Mouse (Mus musculus): ENCODE data around the gene Dtnb. TPM values are rescaled to one million over a fixed set of nuclear protein-coding genes. Genes with fewer than 3 reads are reported as not detected.
A peak's percentile ranks its signal among the peaks of the same experiment; 100 is the strongest.
"Not testable (repeated sequence)": the region's sequence is repeated elsewhere in the genome, so short reads cannot be mapped to it uniquely, and the experiment has no call there.

Gene Dtnb
- 69.3 and 76.1 TPM in 2 replicates for polyA plus RNA-seq (2012; rRNA removed)

DNA sequence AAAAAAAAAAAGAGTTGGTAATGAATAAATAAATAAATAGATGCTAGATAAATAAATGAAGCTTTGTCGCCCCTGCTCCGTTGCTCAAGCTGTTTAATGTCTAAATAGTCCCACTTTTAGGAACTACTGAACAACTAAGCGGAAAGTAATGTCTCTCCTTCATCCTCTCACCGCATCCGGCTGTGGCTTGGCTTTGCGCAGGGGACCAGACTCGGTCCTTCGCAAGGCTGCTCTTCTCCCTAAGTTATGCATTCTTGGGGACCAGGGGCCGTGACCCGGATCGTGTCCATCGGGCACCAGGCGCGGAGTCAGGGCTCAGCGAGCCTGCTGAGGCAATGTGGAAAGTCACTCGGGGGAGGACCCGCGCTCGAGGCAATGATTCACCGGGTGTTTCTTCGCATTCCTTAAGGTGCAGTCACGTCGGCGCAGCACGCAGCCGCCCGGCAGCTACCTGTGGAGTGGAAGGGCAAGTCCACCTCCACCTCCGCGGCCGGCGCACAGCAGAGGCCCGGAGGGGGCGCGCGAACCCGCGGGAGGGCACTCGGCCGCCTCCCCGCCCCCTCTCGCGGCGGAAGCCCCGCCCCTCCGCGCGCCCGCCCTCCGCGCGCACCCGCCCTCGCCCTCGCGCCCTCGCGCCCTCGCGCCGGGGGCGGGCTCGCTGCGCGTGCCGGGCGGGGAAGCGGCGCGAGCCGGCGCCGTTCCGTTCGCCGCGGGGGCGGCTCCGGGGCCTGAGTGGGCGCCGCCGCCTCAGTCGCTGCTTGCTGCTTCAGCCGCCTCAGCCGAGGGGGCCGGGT is at the start of gene Dtnb:
TSS of gene Dtnb (plus strand) at position 595 of the 794 bp plus-strand sequence.
- no peak for DNase-seq (ENCODE audit: low read depth)

DNA sequence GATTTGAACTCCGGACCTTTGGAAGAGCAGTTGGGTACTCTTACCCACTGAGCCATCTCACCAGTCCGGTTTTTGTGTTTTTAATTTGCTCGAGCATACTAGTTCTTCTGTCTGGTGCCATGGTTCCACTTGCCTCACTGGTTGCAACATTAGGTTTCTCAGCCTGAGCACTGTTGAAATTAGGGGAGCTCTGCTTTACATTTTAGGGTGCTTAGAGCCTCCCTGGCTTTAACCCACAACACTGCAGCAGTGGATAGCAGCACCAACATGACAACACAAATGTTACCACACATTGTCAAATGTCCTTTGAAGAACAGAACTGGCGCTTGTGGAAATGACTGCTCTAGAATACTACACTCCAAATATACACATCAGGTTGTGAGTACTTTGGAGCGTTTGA is 46.6 kb upstream of the Dtnb start:
- no peak for DNase-seq (ENCODE audit: low read depth)

DNA sequence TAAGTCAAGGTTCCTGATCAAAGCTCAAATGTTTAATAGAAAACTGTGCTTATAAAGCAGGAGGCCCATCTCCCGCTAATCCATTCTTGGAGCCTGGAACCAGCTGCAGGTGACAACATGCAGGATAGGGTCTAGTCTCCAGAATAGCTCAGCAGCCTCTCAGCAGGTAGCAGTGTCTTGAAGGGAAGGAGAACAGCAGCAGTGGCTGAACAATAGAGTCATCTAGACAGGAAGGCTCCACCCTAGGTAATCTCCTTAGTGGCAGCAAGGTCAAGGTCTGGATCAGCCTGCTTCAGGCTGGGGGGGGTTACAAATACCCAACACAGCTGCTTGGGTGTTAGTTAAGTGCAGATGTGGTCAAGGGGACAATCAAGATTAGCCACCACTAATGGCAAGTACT is 36.7 kb upstream of the Dtnb start:
- DNase-seq (ENCODE audit: low read depth), result not testable (repeated sequence)

DNA sequence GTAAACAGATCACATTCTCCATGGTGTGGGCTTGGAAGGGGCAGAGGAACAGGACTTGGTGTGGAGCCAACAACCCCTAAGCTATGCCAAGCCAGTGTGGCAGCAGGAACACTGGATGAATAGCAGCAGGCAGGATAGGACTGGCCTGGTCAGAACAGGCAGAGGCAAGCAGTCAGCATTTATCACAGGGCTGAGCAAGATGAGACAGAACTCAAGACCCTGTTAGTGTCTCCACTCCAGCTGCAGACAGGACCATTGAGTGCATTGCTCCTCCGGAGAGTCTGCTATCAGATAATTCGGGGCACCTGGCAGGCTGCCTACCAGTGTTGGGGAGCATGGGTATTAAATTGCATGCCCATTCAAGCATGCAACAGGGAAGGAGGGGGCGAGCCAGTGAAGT is 34.6 kb upstream of the Dtnb start:
- DNase-seq (ENCODE audit: low read depth), result peak; percentile 71

DNA sequence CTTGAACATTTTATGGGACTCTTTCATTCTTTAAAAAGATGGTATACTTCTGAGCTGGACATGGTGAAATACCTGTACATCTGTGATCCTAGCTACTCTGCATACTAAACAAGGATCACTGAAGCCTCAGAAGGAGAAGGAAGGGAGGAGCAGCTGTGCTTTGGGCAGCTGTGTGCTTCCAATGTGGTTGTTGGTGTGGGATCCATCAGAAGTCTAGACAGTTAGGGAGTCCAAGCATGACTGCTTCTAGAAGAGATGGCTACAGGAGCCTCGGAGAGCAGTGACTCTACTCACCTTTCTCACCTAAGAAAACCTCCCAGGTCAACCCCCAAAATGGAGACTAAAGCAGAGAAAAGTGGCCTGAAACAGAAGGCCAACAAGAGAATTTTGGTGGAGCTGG is 34.1 kb upstream of the Dtnb start:
- DNase-seq (ENCODE audit: low read depth), result no peak

DNA sequence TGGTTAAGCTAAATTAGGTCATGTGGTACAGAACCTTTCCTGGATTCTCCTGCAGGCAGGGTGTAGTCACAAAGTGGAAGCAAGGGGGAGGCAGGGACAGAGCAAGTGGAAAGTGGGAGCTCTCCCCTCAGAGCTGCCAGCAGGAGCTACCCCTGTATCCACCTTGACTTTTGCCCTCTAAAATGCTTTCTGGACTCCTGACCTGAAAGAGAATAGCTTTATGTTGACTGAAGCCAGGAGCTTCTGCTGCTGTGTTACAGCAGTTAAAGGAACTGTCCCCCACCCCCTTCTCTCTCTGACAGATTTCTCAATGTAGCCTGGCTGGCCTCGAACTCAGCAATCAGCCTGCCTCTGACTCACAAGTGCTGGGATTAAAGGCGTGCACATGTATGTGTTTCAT is 32.6 kb upstream of the Dtnb start:
- no peak for DNase-seq (ENCODE audit: low read depth)

DNA sequence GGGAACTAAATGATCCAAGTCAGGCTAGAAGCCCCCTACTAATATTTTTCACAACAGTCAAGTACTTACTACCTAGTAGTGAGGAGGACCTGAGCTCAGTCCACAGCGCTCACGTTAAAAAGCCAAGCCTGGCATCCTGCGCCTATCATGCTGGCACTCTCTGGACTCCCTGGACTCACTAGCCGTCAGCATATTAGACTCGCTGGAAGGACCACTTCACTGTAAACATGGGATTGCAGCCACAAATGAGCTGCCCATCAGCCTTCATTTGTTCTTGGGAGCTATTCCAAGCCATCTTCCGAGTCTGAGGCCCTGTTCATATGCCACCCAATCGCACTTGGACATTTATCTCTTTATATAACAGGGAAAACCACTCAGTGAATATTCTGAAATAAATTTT is 31.3 kb upstream of the Dtnb start:
- DNase-seq (ENCODE audit: low read depth), result no peak

DNA sequence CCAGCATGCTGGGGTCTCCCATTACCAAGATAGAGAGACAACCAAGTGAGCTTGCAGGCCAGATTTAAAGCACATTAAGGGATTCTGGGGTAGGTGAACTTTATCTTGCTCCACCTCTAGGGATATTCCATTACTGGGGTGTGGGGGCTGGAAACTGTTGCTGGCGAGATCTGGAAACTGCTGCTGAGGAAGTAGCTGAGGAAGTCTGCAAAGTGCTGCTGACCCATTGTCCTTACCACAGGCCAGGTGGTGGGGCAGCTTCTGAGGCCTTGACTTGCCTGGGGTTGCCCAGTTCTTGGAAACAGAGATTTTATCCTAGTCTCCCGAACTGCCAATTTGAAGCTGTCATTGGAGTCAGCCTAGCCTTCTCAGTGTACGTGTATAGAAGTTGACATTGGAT is 26.7 kb upstream of the Dtnb start:
- no peak for DNase-seq (ENCODE audit: low read depth)

DNA sequence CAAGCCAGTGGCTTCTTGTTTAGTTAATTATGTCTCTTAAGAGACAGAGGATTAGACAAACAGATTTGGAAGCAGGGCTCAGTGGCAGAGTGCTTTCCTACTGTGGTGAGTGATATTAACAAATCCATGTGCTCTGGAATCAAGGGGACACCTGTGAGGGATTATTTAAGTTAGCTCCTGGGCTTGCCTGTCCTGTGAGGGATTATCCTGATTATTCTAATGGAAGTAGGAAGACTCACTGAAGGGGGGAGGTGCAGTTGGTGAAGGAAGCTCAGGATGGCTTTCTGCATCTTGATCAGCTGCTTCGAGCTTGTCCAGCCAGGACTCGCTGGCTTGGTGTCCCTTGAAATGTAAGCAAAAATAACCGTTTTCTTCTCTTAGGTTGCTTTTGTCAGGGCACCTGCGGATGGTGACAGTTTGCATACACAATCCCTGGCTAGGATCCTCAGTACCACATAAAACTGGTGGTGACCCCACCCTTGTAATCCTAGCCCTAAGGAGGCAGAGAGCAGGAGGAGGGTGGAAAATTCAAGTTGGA is 26.0 kb upstream of the Dtnb start:
- DNase-seq (ENCODE audit: low read depth), result no peak

DNA sequence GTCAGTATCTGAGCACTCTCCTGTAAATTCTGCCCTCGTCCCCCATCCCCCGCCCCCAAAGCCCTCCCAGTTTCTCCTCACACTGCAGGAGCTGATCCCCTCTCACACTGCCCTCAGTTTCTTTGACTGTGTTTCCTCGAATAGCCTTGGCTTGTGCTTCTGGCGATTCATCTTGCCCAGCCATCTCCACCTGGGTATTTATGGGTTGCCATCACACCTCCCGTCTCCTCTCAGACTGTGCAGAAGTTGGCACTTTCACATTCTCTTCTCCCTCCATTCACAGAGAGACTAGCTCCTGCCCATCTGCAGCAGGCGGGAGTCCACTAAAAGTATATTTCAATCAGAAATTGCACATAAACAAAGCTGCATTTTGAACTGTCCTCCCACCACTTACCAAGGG is 25.4 kb upstream of the Dtnb start:
- no peak for DNase-seq (ENCODE audit: low read depth)

DNA sequence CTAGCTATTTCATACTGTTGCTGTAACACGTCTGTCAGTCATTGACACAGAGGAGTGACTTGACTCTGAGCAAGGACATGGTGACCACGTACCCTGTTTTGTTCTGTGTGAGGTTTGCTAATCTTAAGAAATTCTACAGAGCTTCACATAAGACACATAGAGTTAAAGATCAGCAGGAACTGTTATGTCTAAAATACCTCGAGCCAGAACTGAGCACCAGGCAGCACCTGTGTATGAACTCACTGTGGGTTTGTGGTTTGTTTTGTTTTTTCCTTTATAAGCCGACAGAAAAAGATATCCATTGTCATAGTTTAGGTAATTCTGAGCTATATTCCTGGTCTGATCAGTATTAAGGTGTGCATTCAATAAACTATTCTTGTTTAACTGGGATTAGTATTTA is 24.7 kb upstream of the Dtnb start:
- DNase-seq (ENCODE audit: low read depth), result no peak

DNA sequence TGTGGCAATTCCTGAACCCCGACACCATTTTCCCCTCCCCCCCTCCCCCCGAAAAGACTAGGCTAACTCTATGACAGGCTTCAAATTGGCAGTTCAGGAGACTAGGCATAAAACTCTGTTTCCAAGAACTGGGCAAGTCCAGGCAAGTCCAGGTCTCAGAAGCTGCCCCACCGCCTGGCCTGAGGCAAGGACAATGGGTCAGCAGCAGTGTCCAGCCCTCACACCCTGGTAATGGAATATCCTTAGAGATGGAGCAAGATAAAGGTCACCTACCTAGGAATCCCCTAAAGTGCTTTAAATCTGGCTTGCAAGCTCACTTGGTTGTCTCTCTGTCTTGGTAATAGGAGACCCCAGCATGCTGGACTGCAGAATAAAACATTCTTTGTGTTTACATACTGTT is 24.3 kb upstream of the Dtnb start:
- DNase-seq (ENCODE audit: low read depth), result no peak

DNA sequence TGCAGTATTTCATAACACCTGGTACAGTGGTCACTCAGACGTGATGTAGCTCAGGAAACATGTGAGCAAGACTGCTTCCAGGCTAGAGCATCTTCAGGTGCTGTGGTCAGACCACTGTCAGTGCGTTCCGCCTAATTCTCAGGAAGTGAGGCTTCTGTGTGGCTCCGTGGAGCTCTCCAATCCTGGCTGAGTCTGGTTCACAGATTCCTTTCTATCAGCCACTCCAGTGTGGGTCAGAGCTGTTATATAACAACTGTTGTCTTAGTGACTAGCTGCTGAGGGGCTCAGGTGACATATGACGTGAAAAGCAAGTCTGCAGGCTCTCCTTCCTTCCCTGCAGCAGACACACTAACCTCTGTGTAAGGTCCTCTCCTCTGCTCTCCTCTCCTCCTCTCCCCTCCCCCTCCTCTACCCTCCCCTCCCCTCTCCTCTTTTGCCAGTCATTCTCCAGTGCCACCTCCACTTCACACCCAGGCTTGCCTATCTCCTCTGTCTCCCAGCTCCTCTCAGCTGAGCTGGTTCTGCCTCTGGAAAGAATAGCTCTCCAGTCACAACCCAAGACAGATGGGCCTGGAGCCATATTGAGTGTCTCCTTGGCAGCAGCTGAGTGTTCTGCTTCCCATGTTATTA is 23.5 kb upstream of the Dtnb start:
- DNase-seq (ENCODE audit: low read depth), result no peak

DNA sequence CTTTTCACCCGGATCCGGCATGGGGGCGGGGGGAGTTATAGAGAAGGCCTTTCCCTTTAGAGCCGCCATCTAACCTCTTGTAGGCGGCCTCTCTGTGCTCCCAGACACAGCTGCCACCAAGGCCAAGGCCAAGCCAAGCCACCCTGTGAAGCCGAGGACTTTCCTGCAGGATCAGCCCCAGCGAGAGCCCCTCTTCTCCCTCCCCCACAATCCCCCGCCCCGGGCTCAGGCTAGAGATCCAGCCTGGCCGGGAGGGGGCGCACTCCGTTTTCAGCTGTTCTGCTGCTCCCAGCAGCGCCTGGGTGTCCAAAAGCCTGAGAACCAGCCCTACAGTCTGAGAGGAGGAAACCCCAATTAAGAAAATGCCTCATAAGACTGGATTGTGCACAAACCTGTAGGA is 21.9 kb upstream of the Dtnb start:
- DNase-seq (ENCODE audit: low read depth), result no peak

DNA sequence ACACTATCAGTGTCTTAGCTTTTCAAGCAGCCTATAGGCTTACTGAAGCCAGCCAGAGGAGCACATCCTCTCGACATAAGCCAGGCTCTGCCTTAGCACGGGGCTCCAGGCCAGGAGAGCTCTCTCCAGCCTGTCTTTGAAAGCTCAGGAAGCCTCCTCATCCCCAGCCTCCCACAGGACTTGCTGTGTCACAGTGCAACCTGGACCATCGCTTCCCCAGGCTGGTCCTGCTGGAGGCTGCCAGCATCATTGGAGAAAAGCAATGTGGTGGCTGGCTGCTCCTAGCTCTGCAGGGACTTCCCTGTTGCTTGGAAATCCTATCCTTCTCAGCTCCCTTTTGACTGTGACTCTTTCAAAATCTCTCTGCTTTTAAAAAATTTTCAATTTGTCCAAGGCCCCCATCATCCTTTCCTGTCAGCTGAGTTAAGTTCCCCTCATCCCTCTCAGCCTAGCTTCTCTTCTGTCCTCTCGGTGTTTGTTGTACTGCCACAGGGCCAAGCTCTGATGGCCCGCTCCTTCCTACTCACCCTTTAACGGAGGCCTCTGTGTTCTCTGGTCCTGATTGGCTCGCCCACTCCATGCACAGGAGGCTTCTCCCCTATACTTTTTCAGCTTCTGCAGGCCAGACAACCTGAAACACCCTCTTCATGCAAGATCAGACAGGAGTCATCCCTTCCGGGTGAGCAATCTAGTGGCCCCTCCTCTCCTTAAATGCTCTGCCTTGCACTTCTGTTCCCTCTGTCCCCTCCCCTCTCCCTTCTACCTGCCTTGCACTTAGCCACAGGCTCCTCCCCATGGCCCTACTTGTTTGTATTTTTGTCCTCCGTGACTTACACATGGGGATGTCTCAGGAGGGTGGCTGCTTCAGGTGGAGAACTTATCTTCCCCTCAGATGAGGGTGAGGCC is 14.5 kb upstream of the Dtnb start:
- no peak for DNase-seq (ENCODE audit: low read depth)

DNA sequence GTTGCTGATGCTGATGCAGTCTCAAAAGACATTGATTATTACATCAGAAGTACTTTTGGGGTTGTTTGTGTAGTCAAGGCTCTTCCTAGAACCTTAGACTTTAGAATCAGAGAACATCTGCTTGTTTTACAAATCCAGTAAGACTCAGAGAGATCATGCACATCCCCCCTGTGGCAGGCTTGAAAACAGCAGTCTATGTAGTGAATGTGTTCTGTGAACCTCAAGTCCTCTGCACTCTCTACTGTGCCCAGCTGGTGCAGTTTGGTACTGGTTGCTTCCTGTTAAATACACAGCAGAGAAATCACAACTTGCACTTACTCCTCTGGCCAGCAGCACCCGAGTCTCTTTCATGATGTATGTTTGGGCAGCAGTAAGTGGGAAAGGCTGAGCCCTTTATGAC is 11.6 kb upstream of the Dtnb start:
- no peak for DNase-seq (ENCODE audit: low read depth)

DNA sequence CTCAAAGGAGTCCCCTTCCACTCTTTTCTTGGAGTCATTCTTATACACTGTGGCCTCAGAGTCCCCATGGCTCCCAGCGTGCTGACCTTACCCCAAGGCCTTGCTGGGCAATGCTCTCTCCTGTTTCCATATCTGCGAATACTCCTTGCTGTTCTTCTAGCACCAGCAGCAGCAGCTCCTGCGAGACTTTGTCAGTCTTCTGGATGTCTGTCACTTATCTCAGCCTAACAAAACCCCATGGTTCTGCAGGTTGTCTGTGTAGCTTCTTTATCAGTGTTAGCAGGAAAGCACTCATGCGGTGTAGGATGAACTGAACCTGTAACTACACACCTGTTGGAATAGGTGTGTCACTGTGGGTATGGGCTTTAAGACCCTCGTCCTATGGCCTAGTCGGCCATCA is 11.1 kb upstream of the Dtnb start:
- no peak for DNase-seq (ENCODE audit: low read depth)

DNA sequence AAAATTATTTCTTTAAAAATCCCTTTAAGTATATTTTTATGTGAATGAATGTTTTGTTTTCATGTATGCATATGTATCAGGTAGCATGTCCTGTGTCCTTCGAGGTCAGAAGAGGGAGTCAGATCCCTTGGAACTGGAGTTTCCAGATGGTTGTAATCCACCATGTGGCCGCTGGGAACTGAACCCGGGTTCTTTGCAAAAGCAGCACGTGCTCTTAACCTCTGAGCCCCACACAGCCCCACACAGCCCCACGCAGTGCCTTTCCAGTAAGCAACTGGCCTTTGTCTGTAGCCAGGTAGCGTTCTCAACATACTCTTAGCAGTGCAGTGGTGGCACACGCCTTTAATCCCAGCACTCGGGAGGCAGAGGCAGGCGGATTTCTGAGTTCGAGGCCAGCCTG is 9.4 kb upstream of the Dtnb start:
- no peak for DNase-seq (ENCODE audit: low read depth)

DNA sequence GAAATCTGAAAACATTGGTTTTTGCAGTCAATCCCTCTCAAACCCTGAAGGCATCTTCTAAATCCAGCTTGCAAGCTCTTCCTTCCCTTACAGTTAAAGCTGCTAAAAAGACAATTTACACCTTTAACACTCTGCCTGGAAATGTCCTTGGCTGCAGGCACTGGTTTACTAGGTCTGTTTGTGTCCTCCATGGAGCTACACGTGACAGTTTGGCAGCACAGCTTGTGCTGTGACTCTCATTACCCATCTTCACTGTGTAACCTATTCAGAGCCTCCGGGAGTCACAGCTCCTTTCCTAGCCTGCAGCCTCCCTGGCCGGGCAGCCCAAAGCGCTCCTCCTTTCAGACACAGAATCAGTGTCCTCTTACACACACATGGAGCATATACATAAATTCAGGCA is 8.5 kb upstream of the Dtnb start:
- no peak for DNase-seq (ENCODE audit: low read depth)

DNA sequence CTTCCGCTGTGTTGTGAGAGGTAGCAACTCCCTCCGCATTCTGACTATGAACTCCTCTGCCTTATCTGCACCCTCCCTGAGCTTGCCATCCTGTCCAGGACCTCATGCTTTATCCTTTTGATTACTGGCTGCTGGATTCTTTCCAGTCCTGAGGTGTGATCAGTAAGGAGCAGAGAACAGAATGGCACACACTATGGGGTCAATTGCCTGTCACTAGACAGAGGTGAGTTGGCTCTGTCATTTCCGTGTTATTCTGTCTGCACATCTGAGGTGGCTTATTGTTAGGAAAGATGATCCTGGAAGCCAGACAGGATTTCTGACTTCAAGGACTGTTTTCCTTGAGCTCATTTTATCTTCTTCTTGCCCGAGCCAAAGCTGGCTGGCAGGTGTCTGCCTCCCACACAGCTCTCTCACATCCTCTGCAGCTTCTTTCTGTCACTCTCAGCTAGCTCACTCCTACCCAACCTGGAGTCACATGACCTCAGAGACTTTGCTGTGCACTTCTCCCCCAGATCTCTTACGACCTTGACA is 3.7 kb upstream of the Dtnb start:
- no peak for DNase-seq (ENCODE audit: low read depth)

DNA sequence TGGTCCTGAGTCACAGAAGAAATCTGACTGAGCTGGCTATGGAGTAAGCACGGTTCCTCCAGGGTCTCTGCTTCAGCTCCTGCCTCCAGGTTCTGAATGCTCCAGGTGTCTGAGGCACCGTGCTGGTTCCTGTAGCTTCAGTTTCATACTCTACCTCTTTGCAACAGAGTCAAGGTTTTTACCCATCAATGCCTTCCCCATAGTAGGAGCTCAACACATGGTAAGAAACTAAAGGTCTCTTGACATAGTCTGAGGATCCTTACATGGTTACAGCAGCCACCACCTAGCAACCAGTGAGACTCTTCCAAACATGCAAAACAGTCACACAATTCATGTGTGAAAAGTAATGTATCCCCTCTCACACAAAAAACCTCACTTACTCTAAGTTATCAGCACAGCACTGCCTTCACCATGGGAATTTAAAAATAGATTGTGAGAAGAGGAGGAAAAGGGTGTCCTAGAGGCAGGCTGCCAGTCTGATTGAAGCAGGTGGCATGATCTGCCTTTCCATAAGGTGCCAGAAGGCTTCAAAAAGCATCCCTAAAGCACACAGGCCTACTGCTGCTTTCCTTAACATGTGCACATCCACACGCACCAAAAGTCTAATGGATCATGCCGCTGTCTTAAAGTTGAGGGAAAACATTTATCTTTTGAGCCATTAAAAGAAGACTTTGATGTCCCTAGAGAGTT is 1.3 kb upstream of the Dtnb start:
- no peak for DNase-seq (ENCODE audit: low read depth)

Measured in gonadal fat pad, adult 2 months (tissue).